Mouse (Mus musculus) hindbrain, embryonic 13.5 days (tissue): Measurements from ENCODE around the gene Lmna. TPM values are rescaled to one million over a fixed set of nuclear protein-coding genes. Genes with fewer than 3 reads are reported as not detected.
A peak's percentile ranks its signal among the peaks of the same experiment; 100 is the strongest.

Experiments
- ATAC-seq: fragments of 200-750 bp; cut with Nextera tagmentation; 2 replicates; pipeline ENCODE4 v1.8.0; 2017; ENCODE audit warnings: moderate TSS enrichment; ENCODE audit not compliant: low FRiP score
- H3K27ac ChIP-seq: fragments of 300-500 bp; sonication (generic); 2 replicates; pipeline ENCODE4 v1.5.1; 2015; ENCODE audit warnings: inconsistent platforms, mild to moderate bottlenecking, moderate library complexity
- H3K27me3 ChIP-seq: fragments of 300-500 bp; sonication (generic); 2 replicates; pipeline ENCODE4 v1.6.1; 2015; ENCODE audit warnings: mild to moderate bottlenecking, inconsistent platforms
- H3K36me3 ChIP-seq: fragments of 300-500 bp; sonication (generic); 2 replicates; pipeline ENCODE4 v1.6.1; 2015; ENCODE audit warnings: mild to moderate bottlenecking, inconsistent platforms
- H3K4me1 ChIP-seq: fragments of 300-500 bp; sonication (generic); replicated peaks from 2 replicates; pipeline ENCODE4 v1.6.1; 2015; ENCODE audit warnings: inconsistent platforms
- H3K4me2 ChIP-seq: fragments of 300-500 bp; sonication (generic); 2 replicates; pipeline ENCODE4 v1.6.1; 2015; ENCODE audit warnings: inconsistent platforms, mild to moderate bottlenecking, moderate library complexity
- H3K4me3 ChIP-seq: fragments of 300-500 bp; sonication (generic); 2 replicates; pipeline ENCODE4 v1.5.1; 2015; ENCODE audit warnings: mild to moderate bottlenecking, inconsistent platforms
- H3K9ac ChIP-seq: fragments of 300-500 bp; sonication (generic); 2 replicates; pipeline ENCODE4 v1.6.1; 2015; ENCODE audit warnings: mild to moderate bottlenecking, inconsistent platforms
- H3K9me3 ChIP-seq: fragments of 300-500 bp; sonication (generic); 2 replicates; pipeline ENCODE4 v1.6.1; 2016; ENCODE audit warnings: inconsistent platforms
- WGBS: fragments of 180-500 bp; shearing (Covaris S2); methylation state at CpG from one replicate; pipeline ENCODE4 v1.1.7; 2015; 5-methylcytosine and 5-hydroxymethylcytosine counted together
- polyA plus RNA-seq: library from polyadenylated mRNA; unstranded; fragments of >200 nt; fragmentation: Nextera tagmentation; extraction: Ambion mirVana; gene quantifications from 2 replicates; pipeline ENCODE4 v1.2.1, GENCODE M21; 2015

The Lmna gene
- polyA plus RNA-seq, 1 experiment from 2014 or later: 31.9 TPM

- Histone ChIP-seq H3K27ac (peak overlapping the region; percentile 72), H3K27me3 (no peaks in the 10 kb centered on the region), H3K4me2 (peak overlapping the region; percentile 98), H3K36me3 (peaks cover 25% of the 10 kb centered on the region), H3K4me3 (peak overlapping the region; percentile 25), H3K9me3 (no peaks in the 10 kb centered on the region), H3K4me1 (peaks cover 55% of the 10 kb centered on the region), H3K9ac (peak overlapping the region; percentile 73)
- ATAC-seq: no peak
- 29% methylated on average over 8 of the region's 8 CpGs for WGBS
Measured at GRCm38 (mm10) chr3:88527565-88527964, 17.8 kb upstream of the Lmna start.

- peaks cover 55% of the 10 kb centered on the region for H3K4me1 ChIP-seq
- no peaks in the 10 kb centered on the region for H3K9me3 ChIP-seq
- H3K27me3 ChIP-seq: no peaks in the 10 kb centered on the region
- H3K9ac ChIP-seq: peak overlapping the region; percentile 55; the same call in 1 of the 2 replicates
- ATAC-seq: peak; percentile 50
- H3K36me3 ChIP-seq: peaks cover 26% of the 10 kb centered on the region
- peak overlapping the region; percentile 98 for H3K4me2 ChIP-seq
- WGBS: 34% methylated on average over 17 of the region's 17 CpGs
- peak overlapping the region; percentile 23 for H3K4me3 ChIP-seq
- no peak overlapping the region for H3K27ac ChIP-seq
Measured at GRCm38 (mm10) chr3:88526157-88527131, 16.7 kb upstream of the Lmna start.

- Histone ChIP-seq H3K27me3 (no peaks in the 10 kb centered on the region), H3K4me1 (peaks cover 48% of the 10 kb centered on the region), H3K9ac (no peak overlapping the region), H3K36me3 (peaks cover 26% of the 10 kb centered on the region), H3K4me2 (no peak overlapping the region), H3K27ac (no peak overlapping the region), H3K9me3 (no peaks in the 10 kb centered on the region), H3K4me3 (no peak overlapping the region)
- WGBS: 89% methylated on average over 5 of the region's 5 CpGs
- no peak for ATAC-seq
Measured at GRCm38 (mm10) chr3:88525021-88525420, 15.3 kb upstream of the Lmna start.

- H3K27ac ChIP-seq: no peak overlapping the region
- H3K27me3 ChIP-seq: no peaks in the 10 kb centered on the region
- H3K4me1 ChIP-seq: peaks cover 28% of the 10 kb centered on the region
- H3K4me2 ChIP-seq: no peak overlapping the region
- no peaks in the 10 kb centered on the region for H3K9me3 ChIP-seq
- H3K4me3 ChIP-seq: no peak overlapping the region
- H3K36me3 ChIP-seq: peaks cover 26% of the 10 kb centered on the region
- H3K9ac ChIP-seq: no peak overlapping the region
- WGBS: 89% methylated on average over 8 of the region's 8 CpGs
- no peak for ATAC-seq
Measured at GRCm38 (mm10) chr3:88523027-88523426, 13.3 kb upstream of the Lmna start.

- ATAC-seq: no peak
- Histone ChIP-seq H3K4me1 (peaks cover 18% of the 10 kb centered on the region), H3K27ac (no peak overlapping the region), H3K36me3 (peaks cover 26% of the 10 kb centered on the region), H3K4me2 (no peak overlapping the region), H3K4me3 (no peak overlapping the region), H3K9ac (no peak overlapping the region), H3K27me3 (no peaks in the 10 kb centered on the region), H3K9me3 (no peaks in the 10 kb centered on the region)
- WGBS: 33% methylated on average over 9 of the region's 9 CpGs
Measured at GRCm38 (mm10) chr3:88521803-88522331, 12.1 kb upstream of the Lmna start.

- H3K4me1 ChIP-seq: peaks cover 11% of the 10 kb centered on the region
- no peaks in the 10 kb centered on the region for H3K9me3 ChIP-seq
- H3K36me3 ChIP-seq: peaks cover 26% of the 10 kb centered on the region
- WGBS: 90% methylated on average over 6 of the region's 6 CpGs
- no peak overlapping the region for H3K9ac ChIP-seq
- H3K4me3 ChIP-seq: no peak overlapping the region
- H3K27ac ChIP-seq: no peak overlapping the region
- H3K4me2 ChIP-seq: no peak overlapping the region
- H3K27me3 ChIP-seq: no peaks in the 10 kb centered on the region; the same call in 1 of the 2 replicates
- ATAC-seq: no peak
Measured at GRCm38 (mm10) chr3:88521156-88521555, 11.4 kb upstream of the Lmna start.

GRCm38 (mm10) chr3:88520078-88520477 is 10.3 kb upstream of the Lmna start:
- H3K36me3 ChIP-seq: peaks cover 24% of the 10 kb centered on the region
- ATAC-seq: no peak
- H3K4me1 ChIP-seq: 0 out of 2 replicates have a peak, but pooled peaks cover 2% of the 10 kb centered on the region
- H3K9me3 ChIP-seq: no peaks in the 10 kb centered on the region
- H3K27me3 ChIP-seq: no peaks in the 10 kb centered on the region; the same call in 1 of the 2 replicates
- H3K9ac ChIP-seq: no peak overlapping the region
- H3K4me3 ChIP-seq: no peak overlapping the region
- 88% methylated on average over 2 of the region's 2 CpGs for WGBS
- no peak overlapping the region for H3K27ac ChIP-seq
- no peak overlapping the region for H3K4me2 ChIP-seq

- Histone ChIP-seq H3K4me2 (no peak overlapping the region), H3K4me3 (no peak overlapping the region), H3K27ac (no peak overlapping the region), H3K27me3 (no peaks in the 10 kb centered on the region; the same call in 1 of the 2 replicates), H3K36me3 (peaks cover 9% of the 10 kb centered on the region; the same call in 1 of the 2 replicates), H3K9me3 (no peaks in the 10 kb centered on the region), H3K4me1 (peaks cover 3% of the 10 kb centered on the region), H3K9ac (no peak overlapping the region)
- no peak for ATAC-seq
- WGBS: 86% methylated on average over 4 of the region's 4 CpGs
Measured at GRCm38 (mm10) chr3:88518411-88518810, 8.7 kb upstream of the Lmna start.

- WGBS: 75% methylated on average over 2 of the region's 2 CpGs
- no peak for ATAC-seq
- peaks cover 22% of the 10 kb centered on the region for H3K4me1 ChIP-seq
Measured at GRCm38 (mm10) chr3:88516407-88516806, 6.7 kb upstream of the Lmna start.

GRCm38 (mm10) chr3:88515095-88515386 is 5.3 kb upstream of the Lmna start:
- Histone ChIP-seq H3K27me3 (no peaks in the 10 kb centered on the region; the same call in 1 of the 2 replicates), H3K4me2 (no peak overlapping the region), H3K27ac (no peak overlapping the region), H3K9me3 (no peaks in the 10 kb centered on the region), H3K36me3 (no peaks in the 10 kb centered on the region), H3K4me1 (peaks cover 34% of the 10 kb centered on the region), H3K9ac (no peak overlapping the region), H3K4me3 (no peak overlapping the region)
- ATAC-seq: no peak
- WGBS: 97% methylated on average over 2 of the region's 2 CpGs

More at GRCm38 (mm10) chr3:88516407-88516806, 6.7 kb upstream of the Lmna start:
- H3K9ac ChIP-seq: no peak overlapping the region
- H3K36me3 ChIP-seq: no peaks in the 10 kb centered on the region
- H3K4me3 ChIP-seq: no peak overlapping the region
- H3K27me3 ChIP-seq: no peaks in the 10 kb centered on the region; the same call in 1 of the 2 replicates
- H3K9me3 ChIP-seq: no peaks in the 10 kb centered on the region
- no peak overlapping the region for H3K4me2 ChIP-seq
- H3K27ac ChIP-seq: no peak overlapping the region

- H3K9ac ChIP-seq: no peak overlapping the region
- H3K4me1 ChIP-seq: peaks cover 38% of the 10 kb centered on the region
- H3K4me3 ChIP-seq: no peak overlapping the region
- no peak overlapping the region for H3K4me2 ChIP-seq
- H3K27me3 ChIP-seq: no peaks in the 10 kb centered on the region; the same call in 1 of the 2 replicates
- H3K36me3 ChIP-seq: no peaks in the 10 kb centered on the region
- no peak for ATAC-seq
- H3K27ac ChIP-seq: no peak overlapping the region
- H3K9me3 ChIP-seq: no peaks in the 10 kb centered on the region
- WGBS: 78% methylated on average over 10 of the region's 10 CpGs
Measured at GRCm38 (mm10) chr3:88514231-88515094, 4.7 kb upstream of the Lmna start.
